Comparison of ENCODE assay signal across 8 mouse cellular contexts in genomic region chr2:29889066-29889944, GRCm38 (mm10). TPM values are rescaled to one million over a fixed set of nuclear protein-coding genes. Genes with fewer than 3 reads are reported as not detected.
DNase-seq lines count a peak whose midpoint lies in the region; ATAC-seq and TF ChIP-seq lines count a peak whose summit lies in the region.

TSS of gene Odf2 (plus strand) at chr2:29889221.

- peak; percentile 42 for TF ChIP-seq POLR2A in ES-Bruce4 (IDR thresholded peaks at IDR 0.05; ENCODE audit: insufficient read depth, low read length)

- TF ChIP-seq EP300 in ES-Bruce4 (IDR thresholded peaks at IDR 0.05; ENCODE audit: insufficient read depth, low read depth, low read length), result no peak
- TF ChIP-seq EP300 in liver, postnatal 0 days (IDR thresholded peaks at IDR 0.05; ENCODE audit: low read depth), result no peak

- peak within 1 kb of the TSS; percentile 86 for H3K4me3 ChIP-seq in ES-Bruce4 (ENCODE audit: low read depth, low read length)
- peak within 1 kb of the TSS; percentile 100 for H3K4me3 ChIP-seq in forebrain, embryonic 13.5 days
- peak within 1 kb of the TSS; percentile 99 for H3K4me3 ChIP-seq in liver, postnatal 0 days (ENCODE audit: low read depth, low read length)
- H3K4me3 ChIP-seq in neural tube, embryonic 14.5 days (ENCODE audit: low read depth, low read length), result peak within 1 kb of the TSS; percentile 97

- H3K9ac ChIP-seq in ES-Bruce4 (ENCODE audit: low read depth, poor library complexity, severe bottlenecking), result peak within 1 kb of the TSS; percentile 96
- H3K9ac ChIP-seq in forebrain, embryonic 13.5 days, result peak within 1 kb of the TSS; percentile 94
- H3K9ac ChIP-seq in liver, postnatal 0 days (replicated peaks), result peak within 1 kb of the TSS; percentile 99
- H3K9ac ChIP-seq in neural tube, embryonic 14.5 days (replicated peaks; ENCODE audit: low read depth, low read length), result peak within 1 kb of the TSS; percentile 89

- WGBS in forebrain, embryonic 13.5 days, result 1% methylated on average over 60 of the region's 70 CpGs
- WGBS in large intestine, adult 2 months, result 1% methylated on average over 70 of the region's 70 CpGs
- WGBS in liver, postnatal 0 days (ENCODE audit: insufficient replicate concordance), result under 1% methylated on average over 69 of the region's 70 CpGs
- 1% methylated on average over 67 of the region's 70 CpGs for WGBS in neural tube, embryonic 14.5 days

- H3K9me3 ChIP-seq in ES-Bruce4 (replicated peaks; ENCODE audit: control insufficient read depth, insufficient read depth, low read length, poor library complexity, severe bottlenecking), result no peaks in the 10 kb centered on the region
- no peaks in the 10 kb centered on the region for H3K9me3 ChIP-seq in forebrain, embryonic 13.5 days (replicated peaks)
- no peaks in the 10 kb centered on the region for H3K9me3 ChIP-seq in liver, postnatal 0 days (ENCODE audit: low read length)
- H3K9me3 ChIP-seq in neural tube, embryonic 14.5 days (ENCODE audit: control insufficient read depth, low read length), result no peaks in the 10 kb centered on the region

- peak; percentile 100 for DNase-seq in heart, postnatal 10 days
- DNase-seq in large intestine, adult 2 months (ENCODE audit: low read depth, low spot score), result peak; percentile 94
- peak; percentile 100 for DNase-seq in liver, postnatal 0 days
- DNase-seq in testis, postnatal 10 days (ENCODE audit: low spot score), result peak; percentile 100

- H3K4me1 ChIP-seq in ES-Bruce4 (ENCODE audit: control insufficient read depth, insufficient read depth, low read length), result no peaks in the 10 kb centered on the region
- H3K4me1 ChIP-seq in forebrain, embryonic 13.5 days, result peaks cover 19% of the 10 kb centered on the region
- peaks cover 19% of the 10 kb centered on the region for H3K4me1 ChIP-seq in liver, postnatal 0 days (ENCODE audit: insufficient read depth)
- H3K4me1 ChIP-seq in neural tube, embryonic 14.5 days (ENCODE audit: control insufficient read depth, insufficient read depth, low read length), result peaks cover 14% of the 10 kb centered on the region

- peaks cover 22% of the 10 kb centered on the region for H3K36me3 ChIP-seq in ES-Bruce4 (ENCODE audit: control insufficient read depth, insufficient read depth, low read length, poor library complexity, severe bottlenecking)
- peaks cover 28% of the 10 kb centered on the region for H3K36me3 ChIP-seq in forebrain, embryonic 13.5 days (ENCODE audit: poor library complexity, severe bottlenecking)
- peaks cover 28% of the 10 kb centered on the region for H3K36me3 ChIP-seq in liver, postnatal 0 days (replicated peaks; ENCODE audit: insufficient read depth, low read length)
- H3K36me3 ChIP-seq in neural tube, embryonic 14.5 days (ENCODE audit: control insufficient read depth, insufficient read depth, low read length), result peaks cover 8% of the 10 kb centered on the region

- intact Hi-C loops in heart, postnatal 10 days (cut with DNase I), result no loop called here

- H3K4me2 ChIP-seq in forebrain, embryonic 13.5 days, result peak within 1 kb of the TSS; percentile 92
- peak within 1 kb of the TSS; percentile 85 for H3K4me2 ChIP-seq in liver, postnatal 0 days (ENCODE audit: low read depth, low read length)
- peak within 1 kb of the TSS; percentile 85 for H3K4me2 ChIP-seq in neural tube, embryonic 14.5 days (ENCODE audit: low read depth, low read length)

- TF ChIP-seq CTCF in ES-Bruce4 (IDR thresholded peaks at IDR 0.05; ENCODE audit: low read depth, low read length), result no peak
- 0 out of 2 replicates have a peak, but pooled peaks have one; percentile 4 for TF ChIP-seq CTCF in liver, postnatal 0 days (IDR thresholded peaks at IDR 0.05; ENCODE audit: low read depth)

- H3K27ac ChIP-seq in ES-Bruce4 (ENCODE audit: insufficient read depth, low read length), result peak within 1 kb of the TSS; percentile 30
- H3K27ac ChIP-seq in forebrain, embryonic 13.5 days, result peak within 1 kb of the TSS; percentile 86
- H3K27ac ChIP-seq in liver, postnatal 0 days (ENCODE audit: low read depth), result peak within 1 kb of the TSS; percentile 97
- peak within 1 kb of the TSS; percentile 84 for H3K27ac ChIP-seq in neural tube, embryonic 14.5 days (ENCODE audit: low read depth, low read length)

- H3K27me3 ChIP-seq in ES-Bruce4 (ENCODE audit: control insufficient read depth, insufficient read depth, low read length, poor library complexity, severe bottlenecking), result no peaks in the 10 kb centered on the region
- no peaks in the 10 kb centered on the region; the same call in 1 of the 2 replicates for H3K27me3 ChIP-seq in forebrain, embryonic 13.5 days
- H3K27me3 ChIP-seq in liver, postnatal 0 days (ENCODE audit: insufficient read depth, low read length), result no peaks in the 10 kb centered on the region
- no peaks in the 10 kb centered on the region for H3K27me3 ChIP-seq in neural tube, embryonic 14.5 days (ENCODE audit: control insufficient read depth, insufficient read depth, low read length)

- peak; percentile 68 for ATAC-seq in cerebellum, adult (ENCODE audit: insufficient number of reproducible peaks, low FRiP score, low TSS enrichment)
- ATAC-seq in forebrain, embryonic 13.5 days, result peak; percentile 87
- peak; percentile 87 for ATAC-seq in liver, postnatal 0 days
- ATAC-seq in neural tube, embryonic 14.5 days (ENCODE audit: low read depth), result peak; percentile 90

RNA-seq across cellular contexts. Expression of gene Odf2, which starts in this region (rescaled TPM):
- polyA plus RNA-seq in ES-Bruce4 (2011; ENCODE audit: insufficient read depth, insufficient read length, low read depth, missing spikeins), result 241 and 257 TPM in 2 replicates
- polyA plus RNA-seq in forebrain, embryonic 13.5 days (2015; fragmentation: Nextera tagmentation; extraction: Ambion mirVana), result 77.4 and 91.8 TPM in 2 replicates
- 10 to 100 TPM; 30.5 to 33.8 TPM for total RNA-seq in heart, postnatal 10 days (2021)
- polyA plus RNA-seq in large intestine, adult 2 months (2012; rRNA removed), result 16.7 and 21.0 TPM in 2 replicates
- 19.0 and 22.1 TPM in 2 replicates for polyA plus RNA-seq in liver, postnatal 0 days (2015; fragmentation: Nextera tagmentation; extraction: Ambion mirVana)
- 68.2 and 68.6 TPM in 2 replicates for polyA plus RNA-seq in neural tube, embryonic 14.5 days (2014; fragmentation: Nextera tagmentation; extraction: Ambion mirVana)

Comparison
In these comparisons a context has a peak if more than half of its experiments do, and no peak if none do; other contexts are left out.
1. Peak in every context shown above with its lines: DNase-seq, ATAC-seq, H3K4me3 ChIP-seq and H3K27ac ChIP-seq.
2. H3K27ac ChIP-seq: peak in every context shown above with its lines; median percentile 97 in liver, postnatal 0 days; 86 in forebrain, embryonic 13.5 days; 84 in neural tube, embryonic 14.5 days; 30 in ES-Bruce4.